Mouse (Mus musculus) spleen, postnatal 14 days (tissue): Measurements from ENCODE around the gene Auts2.

ENCODE experiments used
- DNase-seq, 2 experiments: peaks; one replicate each; pipeline ENCODE4 v3.0.0; 2021 to 2022; ENCODE audit warnings: low spot score in 2 of 2

Auts2 gene

GRCm38 (mm10) chr5:131533815-131534214 is 1009.3 kb downstream of the Auts2 start:
- no peak for DNase-seq

- no peak for DNase-seq
These were observed 1011.2 kb downstream of the Auts2 start for GRCm38 (mm10) chr5:131531744-131532552.

GRCm38 (mm10) chr5:131530828-131531227 is 1012.3 kb downstream of the Auts2 start:
- no peak for DNase-seq

GRCm38 (mm10) chr5:131526666-131527065 is 1016.5 kb downstream of the Auts2 start:
- no peak for DNase-seq

GRCm38 (mm10) chr5:131524900-131525465 is 1018.2 kb downstream of the Auts2 start:
- no peak for DNase-seq

GRCm38 (mm10) chr5:131519560-131519959 is 1023.6 kb downstream of the Auts2 start:
- DNase-seq: no peak

- DNase-seq: no peak
These were observed 1025.5 kb downstream of the Auts2 start for GRCm38 (mm10) chr5:131517677-131518076.

GRCm38 (mm10) chr5:131515707-131516407 is 1027.3 kb downstream of the Auts2 start:
- no peak for DNase-seq

GRCm38 (mm10) chr5:131513753-131514152 is 1029.4 kb downstream of the Auts2 start:
- no peak for DNase-seq

GRCm38 (mm10) chr5:131512617-131513016 is 1030.5 kb downstream of the Auts2 start:
- DNase-seq: no peak

- DNase-seq: no peak
These were observed 1032.5 kb downstream of the Auts2 start for GRCm38 (mm10) chr5:131510659-131511058.

- DNase-seq: no peak
These were observed 1033.8 kb downstream of the Auts2 start for GRCm38 (mm10) chr5:131509315-131509714.

GRCm38 (mm10) chr5:131498865-131499264 is 1044.3 kb downstream of the Auts2 start:
- no peak for DNase-seq

- DNase-seq: no peak
These were observed 1046.5 kb downstream of the Auts2 start for GRCm38 (mm10) chr5:131496517-131497216.

- no peak for DNase-seq
These were observed 1048.6 kb downstream of the Auts2 start for GRCm38 (mm10) chr5:131494564-131494963.

GRCm38 (mm10) chr5:131492535-131492934 is 1050.6 kb downstream of the Auts2 start:
- no peak for DNase-seq

GRCm38 (mm10) chr5:131491843-131492242 is 1051.3 kb downstream of the Auts2 start:
- DNase-seq: no peak

- DNase-seq: no peak
These were observed 1052.3 kb downstream of the Auts2 start for GRCm38 (mm10) chr5:131490811-131491210.

- DNase-seq: no peak
These were observed 1053.3 kb downstream of the Auts2 start for GRCm38 (mm10) chr5:131489846-131490245.

GRCm38 (mm10) chr5:131486527-131486926 is 1056.6 kb downstream of the Auts2 start:
- DNase-seq: no peak

- no peak for DNase-seq
These were observed 1067.9 kb downstream of the Auts2 start for GRCm38 (mm10) chr5:131475278-131475677.

- DNase-seq: no peak
These were observed 1074.5 kb downstream of the Auts2 start for GRCm38 (mm10) chr5:131468609-131469008.
